Mouse (Mus musculus): ENCODE measurements around the gene Vamp2. TPM values are rescaled to one million over a fixed set of nuclear protein-coding genes. Genes with fewer than 3 reads are reported as not detected.

Vamp2 gene
- total RNA-seq, 2 experiments from 2014 or later: 68.8 to 72.6 TPM

DNA sequence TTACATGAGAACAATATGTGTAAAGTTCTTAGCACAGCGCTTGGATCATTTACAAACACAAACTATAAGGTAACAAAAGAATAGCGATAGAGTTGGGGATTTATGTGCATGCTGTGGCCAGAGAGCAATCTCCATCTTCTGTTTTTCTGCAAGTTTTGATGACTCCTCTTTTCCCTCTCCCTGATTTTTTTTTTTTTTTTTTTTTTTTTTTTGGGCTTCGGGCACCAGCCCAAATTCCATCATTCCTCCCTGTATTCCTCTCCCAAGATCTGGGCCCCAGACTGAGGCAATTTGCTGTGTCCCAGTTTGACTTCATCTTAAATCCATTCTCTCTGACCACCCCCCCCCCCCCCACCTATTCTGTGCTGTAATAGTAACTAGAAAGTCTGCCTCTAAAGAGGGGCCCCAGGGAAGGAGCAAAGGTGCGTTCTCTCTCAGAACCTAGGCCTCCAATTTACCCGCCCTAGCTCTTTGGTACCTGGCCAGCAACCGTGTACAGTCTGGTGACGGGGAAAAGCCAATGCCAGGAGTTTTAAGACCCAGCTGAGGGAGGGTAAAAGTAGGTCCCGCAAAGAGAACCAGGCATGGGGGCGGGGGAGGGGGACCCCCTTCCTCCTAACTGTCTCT is 8.2 kb downstream of the Vamp2 start:
- intact Hi-C loops (cut with DNase I): loop anchor here (10.0 kb wide), 1 partner anchor 318 kb away; the partner anchor contains the start of gene Kdm6b
- DNase-seq: no peak

DNA sequence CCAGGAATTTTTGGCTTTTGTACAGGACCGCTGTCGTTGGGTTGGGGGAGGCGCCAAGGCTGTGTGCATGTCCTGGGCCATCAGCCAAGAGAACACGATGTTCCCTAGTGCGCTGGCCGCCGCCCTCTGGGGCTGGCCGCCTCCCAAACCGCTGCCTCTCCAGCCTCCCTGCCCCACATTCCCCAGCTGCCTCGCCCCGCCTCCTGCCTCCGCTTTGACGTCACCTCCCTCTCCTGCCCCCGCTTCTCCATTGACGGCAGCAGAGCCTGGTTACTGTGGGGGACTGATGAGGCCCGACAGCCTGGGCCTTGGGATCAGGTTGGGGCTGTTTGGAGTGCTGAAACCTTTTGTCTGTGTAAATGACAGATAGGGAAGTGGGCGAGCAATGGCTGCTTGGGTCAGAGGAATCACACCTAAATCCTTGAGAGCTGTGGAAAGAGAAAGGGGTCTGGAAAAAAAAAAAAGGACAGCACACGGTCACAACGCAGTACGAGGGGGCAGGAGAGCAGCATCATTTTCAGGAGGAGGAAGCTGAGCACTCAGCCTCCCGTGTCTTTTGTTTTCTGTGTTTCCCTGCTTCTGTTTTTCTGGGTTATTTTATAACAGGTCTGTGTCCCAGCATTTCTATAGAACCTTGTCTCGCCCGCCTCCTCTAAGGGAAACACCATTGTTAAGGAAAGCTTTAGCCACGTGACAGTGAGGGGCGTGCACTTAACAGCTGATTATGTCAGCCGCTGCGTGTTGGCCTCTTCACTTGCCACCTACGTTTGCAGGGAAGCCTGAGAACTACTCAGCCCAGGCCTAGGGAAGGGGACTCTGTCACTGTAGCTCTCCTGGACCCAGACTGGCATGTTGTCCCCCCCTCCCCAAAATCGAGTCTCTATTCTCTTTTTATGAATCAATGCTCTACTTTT is 9.0 kb downstream of the Vamp2 start:
- intact Hi-C loops (cut with DNase I): loop anchor here (10.0 kb wide), 1 partner anchor 318 kb away; the partner anchor contains the start of gene Kdm6b
- DNase-seq: peak; percentile 100

DNA sequence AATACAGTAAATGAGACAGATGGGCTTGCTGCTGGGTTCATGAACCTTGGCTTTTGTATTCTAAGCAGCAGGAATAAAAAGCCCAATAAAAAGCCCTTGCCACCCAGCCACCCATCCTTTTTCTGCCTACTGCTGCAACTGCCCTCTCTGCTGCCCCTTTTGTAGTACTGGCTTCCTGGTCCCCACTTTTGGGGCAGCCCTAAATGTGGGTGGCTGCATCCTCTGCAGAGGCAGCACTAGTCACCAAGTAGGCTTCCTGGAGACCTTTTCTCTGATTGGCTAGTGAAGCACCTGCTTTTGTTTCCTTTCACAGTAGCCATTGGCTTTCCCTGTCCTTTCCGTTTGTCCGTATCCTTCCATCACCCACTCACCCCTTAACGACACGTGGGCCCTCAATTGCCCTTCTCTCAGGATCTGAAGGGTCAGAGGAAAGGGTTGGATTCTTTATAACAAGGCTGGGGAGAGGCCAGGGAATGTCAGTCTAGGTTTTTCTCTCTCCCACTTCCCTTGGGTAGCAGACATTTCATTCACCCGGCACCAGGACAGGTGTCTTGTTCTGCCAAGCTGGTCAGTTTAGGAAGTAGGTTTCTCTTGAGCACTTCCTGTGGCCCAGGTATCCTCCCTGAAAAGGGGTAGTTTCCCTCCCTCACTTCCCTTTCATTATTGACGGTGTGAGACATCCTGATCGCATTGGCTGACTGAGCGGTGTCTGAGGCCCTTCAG is 9.9 kb downstream of the Vamp2 start:
- no peak for DNase-seq
- intact Hi-C loops (cut with DNase I): loop anchor here (10.0 kb wide), 1 partner anchor 317 kb away; the partner anchor contains the start of gene Kdm6b

- DNase-seq: peak; percentile 98 to 99
- intact Hi-C loops (cut with DNase I): loop anchor here (10.0 kb wide), 1 partner anchor 316 kb away; the partner anchor contains the start of gene Kdm6b
Measured at GRCm38 (mm10) chr11:69098762-69099091, 10.4 kb downstream of the Vamp2 start.

GRCm38 (mm10) chr11:69099177-69099914 is 11.1 kb downstream of the Vamp2 start:
- intact Hi-C loops (cut with DNase I): loop anchor here (10.0 kb wide), 1 partner anchor 315 kb away; the partner anchor contains the start of gene Kdm6b
- peak; percentile 92 for DNase-seq

DNA sequence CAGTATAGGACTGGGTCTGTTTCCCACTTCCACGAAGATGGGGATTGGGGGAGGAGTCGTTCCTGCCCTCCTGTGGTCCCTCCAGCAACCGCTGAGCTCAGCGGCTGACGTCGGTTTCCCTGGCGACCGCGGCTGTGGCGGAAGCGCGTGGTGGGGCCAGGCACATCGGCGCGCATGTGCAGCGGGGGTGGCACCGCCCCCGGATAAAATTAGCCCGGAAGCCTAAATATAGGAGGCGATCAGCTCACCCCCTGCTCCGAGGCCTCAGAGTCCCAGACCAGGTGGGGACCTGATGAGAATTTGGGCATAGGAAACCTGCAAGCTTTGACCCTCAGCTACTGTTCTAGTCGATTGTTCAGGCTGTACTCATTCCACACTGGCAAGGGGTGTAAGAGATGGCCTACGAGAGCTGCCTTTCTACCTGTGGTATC is 11.6 kb downstream of the Vamp2 start:
- intact Hi-C loops (cut with DNase I): loop anchor here (1.0 to 10.0 kb wide), 3 partner anchors 18 to 815 kb away; partner anchors contain the start of genes Gps2 and Kdm6b

DNA sequence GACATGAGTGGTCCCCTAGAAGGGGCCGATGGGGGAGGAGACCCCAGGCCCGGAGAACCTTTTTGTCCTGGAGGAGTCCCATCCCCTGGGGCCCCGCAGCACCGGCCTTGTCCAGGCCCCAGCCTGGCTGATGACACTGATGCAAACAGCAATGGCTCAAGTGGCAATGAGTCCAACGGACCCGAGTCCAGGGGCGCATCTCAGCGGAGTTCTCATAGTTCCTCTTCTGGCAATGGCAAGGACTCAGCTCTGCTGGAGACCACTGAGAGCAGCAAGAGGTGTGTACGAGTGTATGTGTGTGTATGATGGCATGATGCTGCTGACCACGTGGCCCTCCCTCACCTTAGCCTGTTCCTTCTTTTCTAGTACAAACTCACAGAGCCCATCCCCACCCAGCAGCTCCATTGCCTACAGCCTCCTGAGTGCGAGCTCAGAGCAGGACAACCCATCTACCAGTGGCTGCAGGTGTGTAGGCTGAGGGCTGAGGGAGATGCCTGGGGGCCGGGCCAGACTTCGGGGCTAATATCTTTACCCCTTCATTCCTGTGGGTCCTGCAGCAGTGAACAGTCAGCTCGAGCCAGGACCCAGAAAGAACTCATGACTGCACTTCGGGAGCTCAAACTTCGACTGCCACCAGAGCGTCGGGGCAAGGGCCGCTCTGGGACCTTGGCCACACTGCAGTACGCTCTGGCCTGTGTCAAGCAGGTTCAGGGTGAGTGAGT is 12.5 kb downstream of the Vamp2 start:
- intact Hi-C loops (cut with DNase I): loop anchor here (1.0 to 10.0 kb wide), 3 partner anchors 9 to 814 kb away; partner anchors contain the start of gene Gps2

More for the DNA sequence above, 11.6 kb downstream of the Vamp2 start:
- DNase-seq: peak; percentile 96

DNA sequence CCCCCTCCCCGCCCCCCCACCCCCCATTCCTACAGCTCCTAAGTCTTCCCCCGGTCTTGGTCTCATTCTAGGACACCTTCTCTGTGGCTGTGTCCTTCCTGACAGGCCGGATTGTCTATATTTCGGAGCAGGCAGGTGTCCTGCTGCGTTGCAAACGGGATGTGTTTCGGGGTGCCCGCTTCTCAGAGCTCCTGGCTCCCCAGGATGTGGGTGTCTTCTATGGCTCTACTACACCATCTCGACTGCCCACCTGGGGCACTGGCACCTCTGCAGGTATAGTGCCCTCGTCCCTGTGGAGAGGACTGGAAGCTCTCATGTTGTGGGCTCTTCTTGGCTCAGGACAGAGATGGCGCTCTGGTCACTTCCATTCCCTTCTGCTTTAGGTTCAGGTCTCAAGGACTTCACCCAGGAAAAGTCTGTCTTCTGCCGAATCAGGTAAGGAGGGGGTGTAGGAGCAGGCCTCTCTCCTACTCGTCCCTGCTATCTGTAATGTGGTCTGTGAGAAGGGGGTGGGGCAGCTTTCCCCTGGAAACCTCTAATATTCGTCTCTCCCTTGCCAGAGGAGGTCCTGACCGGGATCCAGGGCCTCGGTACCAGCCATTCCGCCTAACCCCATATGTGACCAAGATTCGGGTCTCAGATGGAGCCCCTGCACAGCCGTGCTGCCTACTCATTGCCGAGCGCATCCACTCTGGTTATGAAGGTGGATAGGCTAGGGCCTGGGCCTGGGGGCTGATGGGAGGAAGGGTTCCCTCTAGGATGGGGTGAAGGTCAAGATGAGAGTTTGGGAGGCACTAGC is 13.5 kb downstream of the Vamp2 start:
- DNase-seq: no peak
- intact Hi-C loops (cut with DNase I): loop anchor here (1.0 to 10.0 kb wide), 2 partner anchors 7 to 813 kb away; partner anchors contain the start of gene Gps2

More for the DNA sequence above, 12.5 kb downstream of the Vamp2 start:
- no peak for DNase-seq

DNA sequence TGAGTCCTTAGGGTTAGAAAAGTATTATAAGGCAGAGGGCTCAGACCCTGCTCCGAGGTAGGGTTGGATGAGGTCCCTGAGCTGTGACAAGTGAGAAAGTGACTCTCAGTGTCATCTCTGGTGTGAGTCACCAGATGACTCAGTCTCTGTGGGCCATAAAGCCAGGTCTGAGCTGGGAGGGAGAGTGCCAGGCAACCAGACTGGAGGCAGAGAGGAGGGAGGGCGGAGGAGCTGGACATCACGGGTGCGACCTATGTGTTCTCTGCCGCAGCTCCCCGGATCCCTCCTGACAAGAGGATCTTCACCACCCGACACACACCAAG is 14.1 kb downstream of the Vamp2 start:
- intact Hi-C loops (cut with DNase I): loop anchor here (10.0 kb wide), 1 partner anchor 812 kb away; the partner anchor contains the start of gene Gps2
- DNase-seq: peak in 1 of 2 experiments; percentile 5

DNA sequence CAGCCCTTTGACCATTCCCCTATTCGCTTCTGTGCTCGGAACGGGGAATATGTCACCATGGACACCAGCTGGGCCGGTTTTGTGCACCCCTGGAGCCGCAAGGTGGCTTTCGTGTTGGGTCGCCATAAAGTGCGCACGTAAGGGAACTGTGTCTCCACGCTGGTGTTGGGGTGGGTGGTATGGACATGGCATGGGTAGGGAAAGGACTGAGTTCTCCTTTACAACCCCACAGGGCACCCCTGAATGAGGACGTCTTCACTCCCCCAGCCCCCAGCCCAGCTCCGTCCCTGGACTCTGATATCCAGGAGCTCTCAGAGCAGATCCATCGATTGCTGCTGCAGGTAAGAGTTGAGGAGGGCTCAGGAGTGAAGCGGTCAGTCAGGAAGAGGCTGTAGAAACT is 14.8 kb downstream of the Vamp2 start:
- DNase-seq: no peak
- intact Hi-C loops (cut with DNase I): loop anchor here (10.0 kb wide), 1 partner anchor 812 kb away; the partner anchor contains the start of gene Gps2

- DNase-seq: no peak
- intact Hi-C loops (cut with DNase I): loop anchor here (10.0 kb wide), 1 partner anchor 811 kb away; the partner anchor contains the start of gene Gps2
Measured at GRCm38 (mm10) chr11:69103531-69104435, 15.5 kb downstream of the Vamp2 start.

- intact Hi-C loops (cut with DNase I): loop anchor here (10.0 kb wide), 1 partner anchor 810 kb away; the partner anchor contains the start of gene Gps2
- DNase-seq: no peak
Measured at GRCm38 (mm10) chr11:69104487-69104886, 16.2 kb downstream of the Vamp2 start.

- intact Hi-C loops (cut with DNase I): loop anchor here (10.0 kb wide), 1 partner anchor 810 kb away; the partner anchor contains the start of gene Gps2
- no peak for DNase-seq
Measured at GRCm38 (mm10) chr11:69105227-69105626, 16.9 kb downstream of the Vamp2 start.

- no peak for DNase-seq
- intact Hi-C loops (cut with DNase I): loop anchor here (10.0 kb wide), 1 partner anchor 809 kb away; the partner anchor contains the start of gene Gps2
Measured at GRCm38 (mm10) chr11:69105796-69106195, 17.5 kb downstream of the Vamp2 start.

DNA sequence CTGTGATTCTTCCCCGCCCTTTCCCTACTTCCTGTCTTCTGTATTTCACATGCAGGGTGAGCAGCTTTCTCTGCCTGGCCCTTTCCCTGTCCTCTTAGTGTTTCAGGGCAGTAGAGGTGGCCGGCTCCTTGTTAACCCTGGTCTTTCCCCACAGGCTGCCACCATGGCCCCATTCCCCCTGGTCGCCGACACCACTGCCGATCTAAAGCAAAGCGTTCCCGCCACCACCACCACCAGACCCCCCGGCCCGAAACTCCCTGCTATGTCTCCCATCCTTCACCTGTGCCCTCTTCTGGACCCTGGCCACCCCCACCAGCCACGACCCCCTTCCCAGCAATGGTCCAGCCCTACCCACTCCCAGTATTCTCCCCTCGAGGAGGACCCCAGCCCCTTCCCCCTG is 18.0 kb downstream of the Vamp2 start:
- DNase-seq: no peak
- intact Hi-C loops (cut with DNase I): loop anchor here (10.0 kb wide), 1 partner anchor 809 kb away; the partner anchor contains the start of gene Gps2

GRCm38 (mm10) chr11:69106842-69107241 is 18.6 kb downstream of the Vamp2 start:
- peak in 1 of 2 experiments; percentile 4 for DNase-seq
- intact Hi-C loops (cut with DNase I): loop anchor here (10.0 kb wide), 1 partner anchor 808 kb away; the partner anchor contains the start of gene Gps2

Data from heart, postnatal 14 days (tissue).